Mouse (Mus musculus) gastrocnemius, postnatal 36 days (tissue): ENCODE data around the gene Tedc2. TPM values are rescaled to one million over a fixed set of nuclear protein-coding genes. Genes with fewer than 3 reads are reported as not detected.

Experiments
- DNase-seq, 2 experiments: peaks; one replicate each; pipeline ENCODE4 v3.0.0; 2022
- intact Hi-C: fragments of 180-260 bp; cut with DNase I; formaldehyde crosslinking; loops from one replicate; pipeline ENCODE4 v1.15.1; 2025
- total RNA-seq, 2 experiments: library from RNA; stranded (reverse); gene quantifications; 2 replicates each; pipeline ENCODE4 v1.2.3; 2021

Tedc2 gene
- total RNA-seq, 2 experiments from 2014 or later = 0.96 to 1.1 TPM

DNA sequence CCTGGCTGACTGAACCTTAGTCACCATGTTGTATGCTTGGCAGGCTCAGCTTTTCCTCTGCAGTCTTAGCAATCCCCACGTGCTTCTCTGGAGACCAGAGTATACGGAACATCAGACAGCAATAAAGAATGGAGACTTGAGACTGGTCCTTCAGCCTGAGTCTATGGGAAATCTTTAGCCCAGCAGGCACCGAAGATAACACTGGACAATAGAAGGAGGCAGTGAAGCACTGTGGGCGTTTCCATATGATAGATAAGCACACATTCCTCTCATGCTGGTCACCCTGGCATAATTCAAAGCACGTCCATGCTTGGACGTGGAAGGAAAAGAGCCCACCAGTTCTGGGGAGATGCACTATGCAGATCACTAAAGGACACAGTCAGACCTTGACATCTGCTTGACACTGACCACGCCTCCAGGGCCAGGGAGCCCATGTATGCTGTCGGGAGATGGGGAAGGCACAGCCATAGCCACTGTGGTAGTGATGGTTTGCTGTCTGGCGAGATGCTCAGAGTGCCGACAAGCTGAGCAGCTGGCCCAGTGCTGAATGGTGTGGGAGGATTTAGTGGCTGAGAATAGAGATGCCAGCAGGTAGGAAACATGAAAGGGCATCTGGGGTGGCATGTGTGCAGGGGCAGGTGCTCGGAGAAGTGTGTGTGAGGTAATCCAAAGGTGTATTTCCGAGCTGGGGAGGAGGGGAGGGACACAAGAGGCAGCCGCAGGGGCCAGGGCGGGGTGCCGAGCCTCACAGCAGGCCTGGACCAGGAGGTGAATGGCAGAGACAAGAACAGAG lies 23.4 kb downstream of the Tedc2 start:
- intact Hi-C loops = no loop called here
- DNase-seq = no peak

DNA sequence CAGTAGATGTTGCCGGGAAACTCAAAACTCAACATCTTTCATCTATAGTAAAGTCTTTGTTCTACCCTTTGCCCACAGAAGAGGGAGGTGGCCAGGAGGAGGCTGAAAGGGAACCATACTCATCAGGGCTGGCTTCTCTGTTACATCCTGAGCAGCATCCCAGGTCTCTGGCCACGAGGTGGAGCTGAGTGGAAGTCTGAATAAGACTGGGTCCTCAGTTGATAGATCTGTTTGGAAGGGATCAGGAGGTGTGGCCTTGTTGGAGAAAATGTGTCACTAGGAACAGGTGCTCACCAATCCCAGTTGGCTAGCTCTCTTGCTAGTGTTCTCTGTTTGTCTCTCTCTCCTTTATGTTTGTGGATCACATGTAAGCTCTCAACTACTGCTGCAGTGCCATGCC lies 25.3 kb downstream of the Tedc2 start:
- intact Hi-C loops = no loop called here
- no peak for DNase-seq

DNA sequence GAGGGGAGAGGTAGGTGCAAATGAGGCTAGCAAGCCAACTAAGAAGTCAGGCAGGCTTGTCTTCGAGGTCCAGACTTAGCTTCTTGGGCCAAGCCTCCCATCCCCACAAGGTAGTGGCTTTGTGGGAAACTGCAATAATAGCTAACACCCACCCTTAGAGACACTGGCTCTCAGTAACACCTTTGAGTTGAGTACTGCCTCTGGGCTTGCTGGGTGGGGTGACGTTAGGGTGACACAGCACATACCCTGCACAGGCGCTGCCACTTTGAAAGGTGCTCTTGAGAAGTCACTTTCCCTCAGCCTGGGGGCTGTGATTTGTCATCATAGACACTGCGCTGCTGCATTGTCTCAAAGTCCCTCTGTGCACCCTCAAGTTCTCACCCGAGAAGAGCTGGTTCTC lies 26.9 kb downstream of the Tedc2 start:
- intact Hi-C loops = no loop called here
- no peak for DNase-seq

DNA sequence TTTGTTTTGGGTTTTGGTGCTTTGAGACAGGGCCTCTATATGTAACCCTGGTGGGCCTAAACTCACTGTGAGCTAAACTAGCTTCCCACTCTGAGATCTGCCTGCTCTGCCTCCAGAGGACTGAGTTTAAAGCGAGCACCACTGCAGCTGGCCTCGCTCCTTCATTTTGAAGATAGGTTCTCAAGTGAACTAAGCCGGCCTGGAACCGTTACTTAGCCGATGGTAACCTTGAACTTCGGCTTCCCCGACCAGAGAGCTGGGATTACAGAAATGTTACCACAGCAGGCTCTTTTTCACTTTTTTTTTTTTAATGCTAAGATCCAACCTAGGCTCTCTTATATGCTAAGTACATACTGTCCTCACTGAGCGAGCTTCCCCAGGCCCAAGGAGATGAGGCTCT lies 27.4 kb downstream of the Tedc2 start:
- intact Hi-C loops = no loop called here
- DNase-seq = no peak

DNA sequence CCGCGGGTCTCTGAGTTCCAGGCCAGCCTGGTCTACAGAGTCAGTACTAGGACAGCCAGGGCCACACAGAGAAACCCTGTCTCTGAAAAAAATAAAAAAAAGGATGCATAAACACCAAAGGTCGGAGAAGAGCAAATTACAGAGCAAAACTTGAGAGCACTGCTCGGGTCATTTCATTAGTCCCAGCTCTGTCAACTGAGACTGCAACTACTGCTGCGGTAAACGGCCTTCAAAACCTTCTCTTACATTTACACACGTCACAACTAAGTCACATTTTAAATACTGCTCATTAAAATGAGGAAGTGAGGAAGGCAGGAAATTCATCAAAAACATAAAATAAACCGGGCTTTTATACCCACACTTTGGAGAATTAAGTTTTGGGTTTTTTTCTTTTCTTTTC lies 27.8 kb downstream of the Tedc2 start:
- no peak for DNase-seq

DNA sequence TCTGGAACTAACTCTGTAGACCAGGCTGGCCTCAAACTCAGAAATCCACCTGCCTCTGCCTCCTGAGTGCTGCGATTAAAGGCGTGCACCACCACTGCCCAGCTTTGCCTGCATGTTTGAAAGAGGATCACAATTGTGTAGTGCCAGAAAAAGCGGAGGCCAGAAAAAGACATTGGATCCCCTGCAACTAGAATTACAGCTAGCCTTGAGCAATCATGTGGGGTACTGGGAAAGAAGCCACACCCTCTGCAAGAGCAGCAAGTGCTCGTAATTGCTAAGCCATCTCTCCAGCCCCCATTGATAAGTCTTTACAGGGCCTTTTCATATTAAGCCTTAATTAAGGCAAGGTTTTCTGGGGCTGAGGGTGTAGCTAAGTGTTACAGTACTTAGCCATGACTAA lies 29.2 kb downstream of the Tedc2 start:
- intact Hi-C loops = no loop called here
- DNase-seq = no peak

More for the DNA sequence above, 27.8 kb downstream of the Tedc2 start:
- intact Hi-C loops = no loop called here

DNA sequence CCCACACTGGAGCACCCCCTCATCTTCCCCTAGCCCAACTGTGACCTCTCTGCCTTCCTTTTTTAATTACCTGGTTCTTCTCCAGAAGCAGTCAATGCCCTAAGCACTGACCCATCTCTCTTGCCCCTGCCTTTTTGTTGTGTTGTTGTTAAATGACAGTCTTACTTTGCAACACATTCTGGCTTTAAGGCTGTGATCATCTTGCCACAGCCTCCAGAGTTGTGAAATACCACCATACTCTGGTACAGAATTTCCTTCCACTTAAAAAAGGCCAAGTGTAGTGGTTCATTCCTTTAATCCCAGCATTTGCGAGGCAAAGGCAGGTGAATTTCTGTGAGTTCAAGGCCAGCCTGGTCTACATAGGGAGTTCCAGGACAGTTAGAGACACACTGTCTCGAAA lies 29.7 kb downstream of the Tedc2 start:
- DNase-seq = no peak
- intact Hi-C loops = no loop called here

DNA sequence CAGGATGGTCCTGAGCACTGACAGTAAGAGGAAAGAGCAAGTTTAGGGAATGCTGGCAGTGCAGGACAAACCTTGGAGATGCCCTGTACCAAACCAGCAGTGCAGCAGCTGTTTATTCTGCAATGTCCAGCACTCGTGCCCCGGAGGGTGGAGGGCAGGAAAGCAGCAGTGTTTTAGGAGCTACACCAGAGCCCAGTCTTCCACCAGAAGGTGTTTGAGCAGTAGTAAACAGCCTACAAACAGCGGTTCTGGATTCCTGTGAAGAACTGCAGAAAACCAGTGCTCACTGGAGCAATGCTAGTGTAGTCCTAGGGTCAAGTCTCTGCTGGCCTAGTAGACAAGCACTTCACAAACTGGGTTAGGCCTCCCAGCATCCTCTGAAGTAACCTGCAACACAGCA lies 46.4 kb downstream of the Tedc2 start:
- intact Hi-C loops = loop anchor here (5.0 kb wide), 4 partner anchors 68 to 213 kb away; partner anchors contain the start of genes Abca17 and Abca3
- no peak for DNase-seq

DNA sequence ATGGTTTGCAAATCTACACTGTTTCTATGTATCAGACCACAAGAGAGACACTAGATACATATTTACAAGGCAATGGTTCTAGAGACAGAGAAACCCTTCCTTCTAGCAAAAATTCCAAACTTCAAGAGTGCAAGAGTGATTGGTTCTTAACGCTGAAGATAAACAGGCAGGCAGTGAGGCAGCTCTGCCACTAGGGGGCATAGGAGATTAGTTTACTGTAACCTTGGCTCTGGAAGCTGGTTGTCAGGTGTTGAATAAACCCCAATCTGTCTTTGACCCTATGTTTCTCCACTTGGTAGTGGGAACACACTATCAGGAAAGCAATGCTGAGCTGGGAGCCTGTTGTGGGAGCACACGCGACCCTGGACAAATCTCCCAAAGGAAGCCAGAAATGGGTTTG lies 47.2 kb downstream of the Tedc2 start:
- peak in 1 of 2 experiments; percentile 52 for DNase-seq
- intact Hi-C loops = loop anchor here (5.0 kb wide), 4 partner anchors 69 to 214 kb away; partner anchors contain the start of genes Abca17 and Abca3

DNA sequence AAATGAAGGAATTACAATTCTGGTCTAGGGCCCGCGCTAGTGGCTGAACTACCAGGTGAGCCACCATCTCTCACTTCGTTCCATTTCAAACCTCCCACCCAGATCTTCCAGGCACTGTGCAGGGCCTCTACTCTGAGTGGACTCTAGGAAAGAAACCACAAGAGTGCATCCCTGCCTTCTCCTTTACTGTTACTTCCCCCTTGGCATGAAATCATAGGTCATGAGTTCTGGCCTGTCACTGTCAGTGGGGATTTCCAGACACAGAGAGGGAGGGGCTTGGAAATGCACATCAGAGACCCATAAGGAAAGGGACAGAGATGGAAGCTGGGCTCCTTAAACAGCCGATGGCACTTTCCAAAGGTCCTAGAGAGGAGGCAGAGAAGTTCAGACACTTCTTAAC lies 48.9 kb downstream of the Tedc2 start:
- intact Hi-C loops = loop anchor here (5.0 kb wide), 4 partner anchors 71 to 216 kb away; partner anchors contain the start of genes Abca17 and Abca3
- DNase-seq = no peak

DNA sequence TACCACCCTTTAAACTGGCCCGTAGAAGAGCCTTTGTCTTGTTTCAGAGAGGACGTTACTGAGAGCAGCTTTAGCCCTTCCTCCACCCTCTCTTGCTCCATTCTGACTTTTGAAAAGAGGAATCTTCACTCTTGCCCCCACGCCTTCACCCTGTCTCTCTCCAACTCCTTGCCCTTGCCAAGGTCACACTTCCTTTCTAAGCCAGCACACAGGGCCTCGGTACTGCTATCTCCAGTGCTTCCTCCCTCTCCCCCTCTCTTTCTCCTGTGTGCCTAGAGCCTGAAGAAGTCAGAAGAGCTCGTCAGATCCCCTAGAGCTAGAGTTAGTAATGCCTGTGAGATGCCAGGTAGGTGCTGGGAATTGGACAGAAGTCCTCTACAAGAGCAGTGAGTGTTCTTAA lies 49.9 kb downstream of the Tedc2 start:
- no peak for DNase-seq
- intact Hi-C loops = loop anchor here (5.0 kb wide), 4 partner anchors 72 to 217 kb away; partner anchors contain the start of genes Abca17 and Abca3

DNA sequence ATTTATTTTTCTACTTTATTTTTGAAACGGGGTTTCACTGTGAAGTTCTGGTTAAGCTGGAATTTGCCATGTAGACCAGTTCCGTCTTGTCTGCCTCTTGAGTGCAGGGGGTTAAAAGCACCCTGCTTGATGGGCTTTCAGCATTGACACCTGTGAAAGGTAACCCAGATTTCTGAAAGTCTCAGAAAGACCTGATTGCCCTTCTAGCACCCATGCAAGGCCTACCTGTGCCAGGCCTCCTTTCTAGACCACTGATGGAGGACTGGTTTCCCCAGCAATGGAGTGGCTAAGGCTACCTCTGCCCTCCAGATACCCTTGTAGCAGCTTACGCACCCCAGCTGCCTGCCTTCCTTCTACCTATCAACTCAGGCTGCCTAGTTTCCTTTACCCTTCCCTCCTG lies 50.5 kb downstream of the Tedc2 start:
- intact Hi-C loops = loop anchor here (5.0 kb wide), 4 partner anchors 72 to 217 kb away; partner anchors contain the start of genes Abca17 and Abca3
- no peak for DNase-seq

DNA sequence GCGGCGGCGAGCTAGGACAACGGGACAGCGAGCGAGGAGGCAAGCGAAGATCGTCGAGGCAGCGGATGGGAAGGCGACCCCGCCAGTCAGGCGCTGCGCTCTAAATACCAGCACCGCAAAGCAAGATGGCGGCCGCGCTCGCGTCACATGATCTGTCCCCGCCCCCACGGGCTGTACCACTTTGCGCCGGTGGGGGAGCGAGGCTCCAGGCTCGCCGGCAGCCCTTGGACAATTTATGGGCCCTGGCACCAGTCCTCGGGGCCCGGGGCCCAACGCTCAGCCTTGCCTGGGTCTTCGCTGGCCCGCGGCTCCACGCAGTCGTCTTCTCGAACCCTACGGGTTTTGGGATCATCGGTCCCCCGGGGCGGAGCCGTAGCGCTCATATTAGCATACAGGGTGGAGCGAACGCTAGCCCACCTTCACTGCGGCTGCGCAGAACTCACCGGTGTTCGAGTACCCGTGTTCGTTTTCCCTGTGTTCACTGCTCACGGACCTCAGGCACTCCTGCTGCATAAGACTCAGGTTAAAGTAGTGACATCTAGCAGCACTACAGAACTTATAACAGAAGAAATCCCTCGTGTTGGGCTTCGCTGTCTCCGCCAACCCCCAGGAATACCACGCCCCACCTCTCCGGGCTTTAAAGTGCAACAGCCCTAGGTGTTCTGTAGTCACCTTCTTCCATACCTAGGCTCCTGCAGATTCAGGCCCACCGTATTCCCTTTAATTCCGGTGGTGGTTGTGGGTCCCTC lies 51.2 kb downstream of the Tedc2 start, which contains the start of gene Atp6v0c:
Gene Atp6v0c (minus strand): TSS at position 386 of the 749 bp plus-strand sequence.
- DNase-seq = peak; percentile 94 to 97
- intact Hi-C loops = loop anchor here (5.0 kb wide), 4 partner anchors 73 to 218 kb away; partner anchors contain the start of genes Abca17 and Abca3

DNA sequence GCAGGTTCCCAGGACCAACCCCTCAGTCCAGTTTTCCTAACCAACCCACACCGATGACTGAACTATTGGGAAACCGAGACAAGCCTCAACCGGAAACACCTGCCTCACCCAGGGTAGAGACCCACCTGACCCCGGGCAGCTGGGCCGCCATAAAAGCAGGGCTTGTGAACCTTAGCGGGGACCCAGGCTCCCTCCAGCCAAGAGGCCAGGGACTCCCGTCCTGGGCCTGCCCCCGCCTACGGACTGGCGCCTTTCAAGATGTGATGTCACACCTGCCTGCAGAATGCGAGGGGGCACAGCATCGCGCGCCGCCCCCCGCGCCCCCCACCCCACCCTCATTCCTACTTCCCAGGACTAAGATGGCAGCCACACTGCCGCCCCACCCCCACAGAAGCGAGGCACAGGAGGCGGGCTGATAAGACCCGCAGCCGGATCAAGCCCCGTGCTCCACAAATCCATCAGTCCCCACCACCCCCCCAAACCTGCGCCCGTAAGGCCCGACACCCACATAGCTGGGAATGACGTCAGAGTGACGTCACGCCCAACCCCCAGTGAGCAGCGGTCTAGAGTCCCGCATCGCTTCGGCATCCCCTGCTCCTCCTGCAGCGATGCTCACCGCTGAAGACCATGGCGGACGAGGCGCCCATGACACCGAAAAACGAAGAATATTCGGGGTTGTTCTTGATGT lies 51.9 kb downstream of the Tedc2 start:
- intact Hi-C loops = no loop called here
- DNase-seq = peak in 1 of 2 experiments; percentile 35

DNA sequence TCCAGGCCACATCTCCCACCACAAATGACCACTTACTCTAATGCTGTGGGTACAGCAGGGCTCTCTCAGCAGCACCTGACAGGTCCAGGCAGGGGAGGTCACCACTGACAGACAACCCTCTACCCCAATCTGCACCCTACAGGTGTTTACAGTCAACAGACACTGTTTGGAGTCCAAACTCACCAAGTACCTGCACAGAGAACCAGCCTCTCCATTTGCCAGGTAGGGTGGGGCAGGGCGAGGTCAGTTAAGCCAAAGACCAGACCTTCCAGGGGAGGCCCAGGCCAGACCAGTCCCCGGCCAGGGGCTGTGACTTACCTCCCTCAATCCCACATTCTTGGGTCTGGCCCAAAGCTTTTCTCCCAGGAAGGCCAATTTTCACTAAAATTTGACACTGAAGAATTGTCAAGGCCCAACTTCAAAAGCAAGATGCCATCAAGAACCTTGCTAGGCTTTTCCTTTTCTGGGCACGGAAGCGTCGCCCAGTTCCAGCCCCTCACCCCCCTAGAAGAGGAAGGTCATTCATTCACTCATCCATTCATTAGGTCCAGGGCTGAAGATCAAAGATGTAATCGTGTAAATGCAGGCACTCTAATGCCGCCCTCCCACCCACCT lies 52.7 kb downstream of the Tedc2 start:
- DNase-seq = no peak
- intact Hi-C loops = no loop called here

DNA sequence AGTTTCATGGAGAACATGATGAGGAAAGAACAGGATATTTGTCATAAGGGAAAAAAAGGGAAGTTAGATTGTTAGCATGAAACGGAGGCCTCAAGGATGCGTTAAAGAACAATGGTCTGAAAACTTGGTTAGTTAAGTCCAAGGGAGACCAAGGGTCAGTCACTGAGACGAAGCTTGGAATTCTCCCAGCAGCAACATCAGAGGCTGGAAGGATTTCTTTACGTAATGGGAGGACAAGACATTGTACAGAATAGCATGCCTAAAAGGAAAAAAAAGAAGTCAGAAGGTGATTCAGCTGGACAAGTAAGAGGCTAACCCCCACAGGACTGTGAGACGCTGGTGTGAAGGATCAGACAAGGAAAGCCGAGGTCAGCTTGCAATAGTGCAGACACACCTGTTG lies 53.5 kb downstream of the Tedc2 start:
- DNase-seq = no peak
- intact Hi-C loops = no loop called here
